Mouse (Mus musculus) embryo, embryonic 9.5 days (tissue): ENCODE data around the gene N4bp2l2.
"Not testable (repeated sequence)": the region's sequence is repeated elsewhere in the genome, so short reads cannot be mapped to it uniquely, and the experiment has no call there.

Experiments
- DNase-seq: peaks from one replicate; pipeline ENCODE4 v3.0.0-alpha.2; 2017; ENCODE audit errors: extremely low spot score

The N4bp2l2 gene

DNA sequence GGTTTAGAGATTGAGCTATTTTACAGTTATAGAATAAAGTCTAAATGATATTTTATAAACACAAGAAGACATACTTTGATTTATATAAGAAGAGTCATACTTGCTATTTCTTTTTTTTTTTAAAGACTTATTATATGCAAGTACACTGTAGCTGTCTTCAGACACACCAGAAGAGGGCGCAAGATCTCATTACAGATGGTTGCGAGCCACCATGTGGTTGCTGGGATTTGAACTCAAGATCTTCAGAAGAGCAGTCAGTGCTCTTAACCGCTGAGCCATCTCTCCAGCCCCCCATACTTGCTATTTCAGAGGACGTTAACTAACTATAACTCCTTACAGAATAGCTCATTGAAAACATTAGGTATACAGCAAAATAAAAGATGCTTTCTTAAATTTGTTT, 22.6 kb downstream of the N4bp2l2 start:
- not testable (repeated sequence) for DNase-seq

DNA sequence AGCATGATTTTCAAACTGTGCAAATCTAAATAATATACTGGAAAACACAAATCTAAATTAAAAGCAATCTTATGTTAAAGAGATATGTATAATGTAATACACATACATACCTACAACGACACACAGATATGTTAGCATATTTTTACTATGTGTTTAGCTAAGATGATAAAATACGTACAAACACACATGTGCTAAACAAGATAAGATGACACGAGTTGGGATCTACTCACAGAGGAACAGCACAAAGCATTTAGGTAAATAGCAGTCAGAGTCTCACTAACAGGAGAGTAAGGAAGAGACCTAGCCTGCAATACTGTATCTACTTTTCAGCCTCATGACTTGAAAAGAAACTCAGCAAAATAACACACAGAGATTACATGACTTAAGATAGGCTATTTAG, 24.5 kb downstream of the N4bp2l2 start:
- DNase-seq: no peak

GRCm38 (mm10) chr5:150629692-150630091, 36.3 kb downstream of the N4bp2l2 start:
- DNase-seq: no peak

- DNase-seq: no peak
Observed at GRCm38 (mm10) chr5:150629272-150629671, 36.7 kb downstream of the N4bp2l2 start.

GRCm38 (mm10) chr5:150625528-150625927, 40.5 kb downstream of the N4bp2l2 start:
- no peak for DNase-seq

GRCm38 (mm10) chr5:150622792-150623191, 43.2 kb downstream of the N4bp2l2 start:
- DNase-seq: no peak

DNA sequence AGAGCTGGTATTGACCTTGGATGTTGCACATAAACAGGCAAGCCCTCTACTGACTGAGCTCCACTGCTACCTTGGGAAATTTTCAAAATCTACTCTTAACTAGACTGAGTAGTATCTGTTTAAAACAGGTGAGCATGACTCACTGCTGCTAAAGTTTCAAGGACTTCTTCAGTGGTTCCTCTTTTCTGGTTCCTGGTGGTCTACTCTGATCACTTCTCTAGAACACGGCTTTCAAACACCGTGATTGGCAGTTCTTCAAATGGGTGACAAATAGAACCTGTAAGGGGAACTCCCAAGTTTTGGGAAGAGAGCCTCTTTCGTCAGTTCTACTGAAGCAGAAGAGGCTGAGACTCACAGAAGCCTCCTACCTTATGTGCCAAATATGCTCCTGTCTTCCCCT, 44.4 kb downstream of the N4bp2l2 start:
- DNase-seq: no peak

DNA sequence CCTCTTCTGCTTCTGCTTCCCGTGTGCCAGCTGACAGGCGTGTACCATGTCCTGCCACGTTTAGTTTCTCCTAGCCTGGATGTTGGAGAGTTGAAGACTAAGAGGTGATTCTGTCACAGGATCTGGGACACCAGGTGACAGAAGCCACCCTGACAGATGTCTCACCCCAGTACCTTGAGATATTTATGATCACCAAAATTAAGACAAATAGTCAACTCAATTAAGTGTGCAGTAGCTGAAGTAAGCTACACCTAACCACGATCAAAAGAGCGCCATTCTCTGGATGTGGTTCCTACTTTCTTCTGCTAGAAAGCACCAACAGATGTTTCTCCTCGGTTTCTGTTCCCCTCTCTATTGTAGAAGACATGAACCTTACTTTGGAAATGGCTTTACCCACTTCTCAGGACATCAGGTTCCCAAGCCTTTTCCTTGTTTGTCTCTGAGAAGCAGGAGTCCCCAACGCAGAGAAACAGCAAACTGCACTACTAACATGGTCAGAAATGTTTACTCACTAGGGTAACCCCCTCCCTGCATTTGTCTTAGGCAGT, 45.3 kb downstream of the N4bp2l2 start:
- DNase-seq: no peak

GRCm38 (mm10) chr5:150618599-150619355, 47.2 kb downstream of the N4bp2l2 start:
- DNase-seq: no peak

DNA sequence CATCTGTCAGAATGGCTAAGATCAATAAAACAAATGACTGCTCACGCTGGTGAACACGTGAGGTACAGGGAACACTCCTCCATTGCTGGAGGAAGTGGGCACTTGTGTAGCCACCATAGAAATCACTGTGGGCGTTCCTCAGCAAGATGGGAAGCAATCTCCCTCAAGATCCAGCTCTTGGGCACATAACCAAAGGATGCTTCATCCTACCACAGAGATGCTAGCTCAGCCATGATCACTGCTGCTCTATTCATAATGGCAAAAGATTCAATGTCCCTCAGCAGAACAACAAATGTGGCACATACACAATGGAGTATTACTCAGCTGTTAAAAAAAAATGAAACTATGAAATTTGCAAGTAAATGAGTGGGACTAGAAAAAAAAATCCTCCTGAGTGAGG, 49.3 kb downstream of the N4bp2l2 start:
- DNase-seq: no peak

GRCm38 (mm10) chr5:150616216-150616615, 49.8 kb downstream of the N4bp2l2 start:
- DNase-seq: no peak

DNA sequence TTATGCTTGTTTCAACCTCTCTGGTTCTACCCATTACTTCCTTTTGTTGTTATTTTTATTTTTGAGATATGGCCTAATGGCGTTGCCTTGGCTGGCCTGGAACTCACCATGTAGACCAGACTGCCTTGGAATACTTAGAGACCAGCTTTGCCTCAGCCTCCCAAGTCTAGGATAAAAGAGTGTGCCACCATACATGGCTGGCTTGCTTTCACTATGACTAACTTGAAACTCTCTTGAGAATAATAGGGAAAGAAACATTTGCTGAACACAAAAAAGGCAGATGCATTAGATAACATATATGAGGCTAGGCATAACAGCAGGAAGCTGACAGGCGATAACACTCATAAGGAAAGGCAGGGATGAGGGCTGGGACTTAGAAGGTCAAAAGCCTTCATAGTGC, 51.9 kb downstream of the N4bp2l2 start:
- no peak for DNase-seq

GRCm38 (mm10) chr5:150611697-150612096, 54.3 kb downstream of the N4bp2l2 start:
- DNase-seq: no peak

GRCm38 (mm10) chr5:150611136-150611535, 54.8 kb downstream of the N4bp2l2 start:
- DNase-seq: no peak

- no peak for DNase-seq
Observed at GRCm38 (mm10) chr5:150607631-150608030, 58.4 kb downstream of the N4bp2l2 start.

DNA sequence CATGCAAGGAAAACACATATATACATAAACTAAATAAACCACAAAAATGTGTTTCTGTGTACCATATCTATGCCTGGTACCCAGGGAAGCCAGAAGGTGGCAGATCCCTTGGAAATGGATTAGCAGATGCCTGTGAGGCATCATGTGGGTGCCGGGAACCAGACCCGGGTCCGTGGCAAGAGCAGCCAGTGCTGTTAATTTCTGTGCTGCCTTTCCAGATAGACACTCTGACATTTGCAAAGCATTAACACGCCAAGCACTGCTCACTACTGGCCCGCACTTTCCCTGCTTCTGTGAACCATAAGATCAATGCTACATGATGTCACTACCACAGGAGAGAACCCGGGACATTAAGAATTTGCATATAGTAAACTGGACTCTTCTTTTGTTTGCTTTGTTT, 59.9 kb downstream of the N4bp2l2 start:
- DNase-seq: no peak

- DNase-seq: no peak
Observed at GRCm38 (mm10) chr5:150601441-150602230, 64.3 kb downstream of the N4bp2l2 start.

- no peak for DNase-seq
Observed at GRCm38 (mm10) chr5:150600554-150601440, 65.2 kb downstream of the N4bp2l2 start.

DNA sequence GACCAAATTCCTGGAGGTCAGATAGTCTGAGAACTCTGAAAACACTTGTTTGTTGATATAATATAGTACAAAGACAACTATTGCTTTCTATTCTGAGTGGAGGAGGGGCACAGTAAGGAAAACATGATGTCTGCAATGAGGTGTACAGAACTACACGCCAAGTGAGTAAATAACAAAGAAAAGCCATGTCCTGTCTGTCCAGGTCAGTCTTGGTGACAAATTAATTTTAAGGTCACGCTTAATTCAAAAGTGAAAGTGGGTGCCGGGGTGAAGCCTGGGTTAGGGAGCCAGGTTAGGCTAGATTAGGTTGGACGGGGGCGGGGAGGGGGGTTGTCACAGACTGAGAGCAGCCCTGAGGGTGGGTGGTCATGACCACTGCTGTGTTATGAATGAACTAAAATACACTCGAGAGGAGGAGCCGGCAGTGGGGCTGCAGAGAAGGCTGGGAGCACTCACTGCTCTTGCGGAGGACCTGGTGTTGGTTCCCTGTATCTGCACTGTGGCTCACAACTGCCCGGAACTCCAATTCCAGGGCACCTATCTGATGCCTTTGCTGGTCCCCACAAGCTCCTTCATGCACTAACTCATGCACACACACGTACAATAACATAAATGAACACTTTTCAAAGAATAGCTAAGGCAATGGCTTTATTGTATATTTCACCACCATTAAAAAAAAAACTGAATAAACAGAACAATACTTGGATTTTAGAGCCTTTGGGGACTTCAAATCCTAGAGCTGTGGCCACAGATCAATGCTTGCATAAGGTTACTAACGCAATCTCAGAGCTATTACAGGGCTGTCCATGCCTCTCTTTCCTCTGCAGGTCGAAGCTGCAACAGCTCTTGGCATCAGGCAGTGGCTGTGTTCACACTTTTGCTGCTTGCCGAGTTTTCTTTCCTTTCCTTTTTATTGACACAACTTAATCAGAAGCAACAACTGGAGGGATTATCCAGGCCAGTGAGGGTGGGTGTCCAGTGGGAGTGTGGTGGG, 66.4 kb downstream of the N4bp2l2 start:
- DNase-seq: no peak
